Mouse (Mus musculus): ENCODE data around the gene Rgs6.

- TF ChIP-seq CTCF (IDR thresholded peaks at IDR 0.05; ENCODE audit: borderline replicate concordance, insufficient read depth, low read depth, low read length): no peak
- TF ChIP-seq POLR2A (IDR thresholded peaks at IDR 0.05; ENCODE audit: borderline replicate concordance, insufficient read depth, low read length): no peak
These were observed 548.4 kb downstream of the Rgs6 start for GRCm38 (mm10) chr12:83136460-83136859.

Measured in cerebellum, adult 2 months (tissue).